Mouse (Mus musculus): ENCODE measurements around the gene Cfap298. TPM values are rescaled to one million over a fixed set of nuclear protein-coding genes. Genes with fewer than 3 reads are reported as not detected.

Cfap298 gene
- total RNA-seq, 4 experiments from 2014 or later: 45.4 to 50.4 (median 47.0) TPM

GRCm38 (mm10) chr16:90916040-90916481 lies 18.9 kb downstream of the Cfap298 start:
- DNase-seq (ENCODE audit: low spot score in 2 of 2): no peak

DNA sequence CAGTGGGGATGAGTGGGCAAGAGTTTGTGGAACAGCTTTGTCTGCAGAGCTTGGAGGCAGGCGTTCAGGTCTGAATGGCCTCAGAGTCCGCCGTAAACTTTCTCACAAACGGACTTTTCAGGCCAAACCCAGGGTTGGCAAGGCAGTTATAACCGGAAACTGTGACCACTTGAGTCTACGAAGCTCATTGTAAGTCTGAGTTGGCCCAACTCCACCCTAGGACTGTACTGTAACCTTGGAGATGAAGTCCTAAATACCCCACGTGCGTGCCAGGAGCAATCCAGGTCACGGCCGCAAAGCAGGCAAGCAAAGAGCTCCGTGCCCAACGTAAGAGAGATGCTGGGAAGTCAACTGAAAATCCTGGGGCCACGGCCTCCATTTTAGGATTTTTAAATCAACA lies 23.1 kb downstream of the Cfap298 start:
- DNase-seq (ENCODE audit: low spot score in 2 of 2): no peak

DNA sequence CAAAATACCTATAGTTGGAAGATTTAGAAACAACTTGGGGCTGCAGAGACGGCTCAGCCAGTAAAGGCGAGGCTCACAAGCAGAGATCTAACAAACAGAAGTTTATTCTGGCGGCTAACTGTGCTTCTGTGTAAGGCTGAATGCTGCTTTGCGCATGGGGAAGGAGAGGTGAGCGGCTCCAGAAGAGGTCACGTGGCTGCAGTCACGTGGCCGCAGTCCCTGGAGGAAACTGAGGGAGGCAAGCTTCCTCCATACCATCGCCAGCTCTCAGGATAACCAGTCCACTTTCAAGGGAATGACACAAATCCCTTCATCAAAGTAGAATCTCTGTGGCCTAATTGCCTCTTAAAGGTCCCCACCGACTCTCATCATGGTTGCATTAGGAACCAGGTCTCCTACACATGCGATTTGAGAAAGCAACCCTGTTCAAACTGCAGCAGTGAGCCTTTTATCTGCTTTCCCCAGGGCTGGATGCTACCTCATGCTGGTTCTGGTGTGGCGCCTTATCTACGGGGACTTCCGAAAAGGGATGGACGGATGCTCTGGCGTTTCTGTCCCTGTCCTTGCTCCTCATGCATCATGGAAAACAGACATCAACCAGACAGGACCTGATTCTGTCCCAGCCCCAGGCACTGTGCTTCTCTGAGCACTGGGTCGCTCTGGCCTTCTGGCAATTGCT lies 23.9 kb downstream of the Cfap298 start:
- DNase-seq (ENCODE audit: low spot score in 2 of 2): no peak

GRCm38 (mm10) chr16:90907250-90907649 lies 27.7 kb downstream of the Cfap298 start:
- DNase-seq (ENCODE audit: low spot score in 2 of 2): no peak

DNA sequence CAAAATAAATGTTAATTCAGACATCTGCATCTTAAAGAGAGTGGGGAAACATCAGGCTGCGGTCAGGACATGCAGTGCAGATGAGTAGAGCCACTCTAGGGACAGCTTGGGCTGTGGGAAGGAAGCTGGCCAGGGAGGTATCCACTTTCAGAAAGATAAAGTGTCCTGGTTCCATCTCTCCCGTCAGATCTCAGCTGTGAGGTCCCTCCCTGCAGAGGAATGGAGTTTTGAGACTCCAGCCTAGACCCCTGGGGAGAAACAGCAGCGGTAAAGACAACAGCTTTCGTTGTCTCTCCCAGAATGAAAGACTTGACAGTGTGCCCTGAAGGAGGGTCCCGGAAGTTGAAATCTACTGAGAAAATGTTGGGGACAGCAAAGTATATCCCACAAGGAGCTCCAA lies 31.6 kb downstream of the Cfap298 start:
- no peak for DNase-seq (ENCODE audit: low spot score in 2 of 2)

GRCm38 (mm10) chr16:90901364-90901763 lies 33.5 kb downstream of the Cfap298 start:
- DNase-seq (ENCODE audit: low spot score in 2 of 2): no peak

GRCm38 (mm10) chr16:90899498-90899897 lies 35.4 kb downstream of the Cfap298 start:
- no peak for DNase-seq (ENCODE audit: low spot score in 2 of 2)

- DNase-seq (ENCODE audit: low spot score in 2 of 2): no peak
Observed at GRCm38 (mm10) chr16:90897651-90898050, 37.3 kb downstream of the Cfap298 start.

DNA sequence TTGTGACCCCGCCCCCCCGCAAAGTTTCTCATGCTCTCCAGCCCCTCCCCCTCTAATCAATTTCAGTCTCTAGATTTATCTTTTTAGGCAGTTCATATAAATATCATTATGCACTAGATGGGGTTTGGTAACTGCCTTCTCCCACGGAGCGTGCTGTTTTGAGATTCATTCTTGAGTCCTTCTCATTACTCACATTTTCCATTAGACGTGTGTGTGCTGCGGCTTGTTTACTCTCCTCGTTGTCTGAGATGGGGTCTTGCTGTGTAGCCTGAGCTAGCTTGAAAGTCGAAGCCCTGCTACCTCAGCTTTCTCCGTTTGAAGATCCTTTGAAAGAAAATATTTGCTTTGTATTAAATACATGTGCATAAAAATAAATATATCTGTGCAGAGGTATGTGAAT lies 41.1 kb downstream of the Cfap298 start:
- no peak for DNase-seq (ENCODE audit: low spot score in 2 of 2)

- DNase-seq (ENCODE audit: low spot score in 2 of 2): no peak
Observed at GRCm38 (mm10) chr16:90893019-90893418, 41.9 kb downstream of the Cfap298 start.

GRCm38 (mm10) chr16:90892081-90892480 lies 42.8 kb downstream of the Cfap298 start:
- DNase-seq (ENCODE audit: low spot score in 2 of 2): no peak

DNA sequence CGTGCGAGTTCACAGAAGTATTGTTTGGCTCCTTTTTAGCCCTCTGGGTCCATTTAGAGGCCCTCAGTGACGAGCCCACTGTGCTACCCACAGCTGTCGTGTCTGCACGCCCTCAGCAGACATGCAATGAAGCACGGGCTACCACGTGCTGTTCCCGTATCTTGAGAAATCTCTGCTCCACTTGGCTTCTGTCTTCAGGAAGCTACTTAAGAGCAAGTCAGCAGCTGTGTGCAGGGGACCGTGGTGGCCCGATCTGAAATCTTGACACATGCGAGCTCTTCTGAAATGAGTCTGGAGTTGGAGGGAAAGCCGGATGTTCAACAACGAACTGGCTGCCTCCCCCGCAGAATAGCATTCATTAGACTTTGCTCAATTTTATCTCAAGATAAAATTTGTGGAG lies 43.3 kb downstream of the Cfap298 start:
- no peak for DNase-seq (ENCODE audit: low spot score in 2 of 2)

DNA sequence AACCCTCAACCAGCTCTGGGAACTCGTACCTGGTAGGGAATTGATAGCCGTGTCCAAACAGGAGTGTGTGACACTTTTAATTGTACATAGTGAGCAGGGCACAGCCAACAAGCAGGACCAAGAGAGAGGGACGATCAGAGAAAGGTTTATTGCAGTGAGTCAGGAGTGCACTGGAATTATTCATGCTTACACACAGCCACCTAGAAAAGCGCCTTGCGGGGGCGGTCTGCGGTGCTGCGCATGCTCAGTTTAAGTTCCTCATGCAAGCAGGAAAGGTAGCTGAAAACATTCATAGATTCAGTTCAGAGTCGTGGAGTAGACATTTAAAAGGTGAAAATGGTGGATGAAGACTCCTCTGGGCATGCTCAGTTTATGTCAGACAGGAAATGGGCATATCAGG lies 44.2 kb downstream of the Cfap298 start:
- no peak for DNase-seq (ENCODE audit: low spot score in 2 of 2)

GRCm38 (mm10) chr16:90885781-90886565 lies 48.9 kb downstream of the Cfap298 start:
- DNase-seq (ENCODE audit: low spot score in 2 of 2): no peak

GRCm38 (mm10) chr16:90885351-90885750 lies 49.6 kb downstream of the Cfap298 start:
- no peak for DNase-seq (ENCODE audit: low spot score in 2 of 2)

DNA sequence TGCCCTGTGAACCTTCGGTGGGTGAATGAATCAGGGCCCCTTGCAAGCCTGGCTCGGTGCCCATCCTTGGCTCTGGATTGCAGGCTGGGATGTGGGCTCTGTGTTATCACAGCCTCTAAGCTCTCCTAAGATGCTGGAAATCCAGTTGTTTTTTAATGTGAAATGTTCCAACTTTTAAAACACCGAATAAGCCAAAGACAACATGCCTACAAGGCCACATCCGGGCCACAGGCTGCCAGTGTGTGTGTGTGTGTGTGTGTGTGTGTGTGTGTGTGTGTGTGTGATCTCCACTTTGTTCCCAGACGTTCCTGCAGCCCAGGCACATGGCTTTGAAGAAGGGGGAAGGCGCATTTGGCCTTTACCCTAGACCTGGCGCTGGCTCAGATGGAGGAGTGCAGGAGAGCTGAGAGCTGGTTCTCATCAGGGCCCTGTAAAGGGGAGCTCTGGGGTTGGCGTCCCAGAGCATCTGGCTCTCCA lies 52.4 kb downstream of the Cfap298 start:
- DNase-seq (ENCODE audit: low spot score in 2 of 2): no peak

DNA sequence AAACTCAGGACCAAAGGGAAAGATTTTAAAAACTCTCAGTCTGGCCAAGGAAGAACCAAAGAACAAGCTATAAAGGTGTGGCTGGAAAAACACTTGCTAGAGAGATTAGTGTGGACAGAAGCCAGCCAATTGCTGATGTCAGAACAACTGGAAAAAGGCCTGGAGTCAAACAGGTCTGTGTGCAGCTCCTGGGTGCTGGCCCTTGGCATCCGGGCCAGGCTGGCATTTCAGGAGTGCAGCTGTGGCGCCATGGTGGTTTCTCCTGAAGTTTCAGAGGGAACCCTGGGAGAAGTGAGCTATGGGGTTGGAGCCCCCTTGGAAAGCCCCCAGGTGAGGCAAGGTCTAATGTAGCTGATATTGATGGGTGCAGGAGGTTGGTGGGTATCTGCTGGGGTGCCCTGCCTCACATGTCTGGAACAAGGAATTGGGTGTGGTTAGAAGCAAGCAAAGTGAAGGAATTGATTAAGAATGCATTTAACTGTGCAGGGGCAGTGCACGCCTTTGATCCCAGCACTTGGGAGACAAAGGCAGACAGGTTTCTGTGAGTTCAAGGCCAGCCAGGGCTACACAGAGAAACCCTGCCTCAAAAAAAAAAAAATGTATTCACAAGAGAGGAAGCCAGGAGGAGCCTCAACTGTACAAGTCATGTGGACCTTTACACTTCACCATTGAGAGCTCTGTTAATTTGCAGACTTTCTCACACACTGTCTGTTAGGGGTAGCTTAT lies 56.6 kb downstream of the Cfap298 start:
- no peak for DNase-seq (ENCODE audit: low spot score in 2 of 2)

Small RNAs within 50 kb of the gene (microRNA-seq; reads per million reads assigned to microRNA genes)
- gene Gm22933: 0 reads per million in 2 experiments

Other genes starting within 250 kb of the Cfap298 start
- 10 to 100 TPM in 1 of 4 experiments, 1 to 10 TPM in 3; 4.4 to 10.2 (median 6.4) TPM for gene Mis18a, start 207.7 kb downstream of the Cfap298 start, total RNA-seq (2022)
- under 1 TPM in 3 of 4 experiments, not detected in 1; 0.34 to 0.53 (median 0.38) TPM for gene Mrap, start 196.9 kb downstream of the Cfap298 start, total RNA-seq (2022)
- gene Urb1, start 124.7 kb downstream of the Cfap298 start, total RNA-seq (2022): 10 to 100 TPM; 15.5 to 18.9 (median 16.8) TPM
- gene Eva1c, start 108.4 kb downstream of the Cfap298 start, total RNA-seq (2022): 1 to 10 TPM; 3.3 to 4.4 (median 3.8) TPM
- 100 to 1,000 TPM; 312 to 360 (median 338) TPM for gene Synj1, start 76.2 kb upstream of the Cfap298 start, total RNA-seq (2022)
- 10 to 100 TPM; 49.9 to 59.7 (median 53.9) TPM for gene Paxbp1, start 109.4 kb upstream of the Cfap298 start, total RNA-seq (2022)
- gene 4932438H23Rik, start 160.0 kb upstream of the Cfap298 start, total RNA-seq (2022): 1 to 10 TPM in 2 of 4 experiments, under 1 TPM in 2; 0.94 to 1.7 (median 1.2) TPM

Measured in left cerebral cortex, adult 8-10 months (tissue).